24 mouse cellular contexts compared by ENCODE assay signal in genomic region chr7:132439916-132440315, GRCm38 (mm10).
DNase-seq lines count a peak whose midpoint lies in the region; ATAC-seq and TF ChIP-seq lines count a peak whose summit lies in the region.
"Had no signal": no experiment of that assay in that cellular context is flagged by ENCODE, and none has a peak within 500 bp of the region (broad histone marks: within the 10 kb centered on the region; RNA-seq: fewer than 3 reads in every experiment).

No protein-coding gene starts in this region.

- no peaks in the 10 kb centered on the region for H3K36me3 ChIP-seq in heart, embryonic 13.5 days
- H3K36me3 ChIP-seq: embryonic facial prominence, embryonic 13.5 days; embryonic facial prominence, embryonic 15.5 days; forebrain, embryonic 10.5 days; forebrain, embryonic 12.5 days had no signal

- no peak overlapping the region for H3K9ac ChIP-seq in heart, embryonic 13.5 days
- H3K9ac ChIP-seq: embryonic facial prominence, embryonic 13.5 days; embryonic facial prominence, embryonic 15.5 days; forebrain, embryonic 12.5 days had no signal

- 61% methylated on average over 6 of the region's 6 CpGs for WGBS in heart, embryonic 13.5 days

- no peak overlapping the region for H3K4me2 ChIP-seq in heart, embryonic 13.5 days
- H3K4me2 ChIP-seq: embryonic facial prominence, embryonic 13.5 days; embryonic facial prominence, embryonic 15.5 days; forebrain, embryonic 12.5 days had no signal

- no peak overlapping the region for H3K4me3 ChIP-seq in gastrocnemius, adult 2 months
- H3K4me3 ChIP-seq in heart, embryonic 13.5 days: no peak overlapping the region
- H3K4me3 ChIP-seq: embryonic facial prominence, embryonic 13.5 days; embryonic facial prominence, embryonic 15.5 days; erythroblast, embryonic 14.5 days; forebrain, embryonic 10.5 days; forebrain, embryonic 12.5 days had no signal

- H3K27me3 ChIP-seq in heart, embryonic 13.5 days (replicated peaks): 0 out of 2 replicates have a peak, but pooled peaks cover 3% of the 10 kb centered on the region
- H3K27me3 ChIP-seq: embryonic facial prominence, embryonic 13.5 days; embryonic facial prominence, embryonic 15.5 days; forebrain, embryonic 12.5 days had no signal

- no peak for ATAC-seq in heart, embryonic 13.5 days (ENCODE audit: extremely low read depth, insufficient number of reproducible peaks, low FRiP score, low TSS enrichment)
- ATAC-seq: forebrain, embryonic 14.5 days had no signal

- no peak for TF ChIP-seq CTCF in gastrocnemius, adult 2 months (IDR thresholded peaks at IDR 0.05)

- peaks cover 24% of the 10 kb centered on the region for H3K4me1 ChIP-seq in heart, embryonic 13.5 days

- peak overlapping the region; percentile 77 for H3K27ac ChIP-seq in gastrocnemius, adult 2 months
- H3K27ac ChIP-seq in heart, embryonic 13.5 days (replicated peaks): peak overlapping the region; percentile 54; the same call in 1 of the 2 replicates
- H3K27ac ChIP-seq: embryonic facial prominence, embryonic 13.5 days; embryonic facial prominence, embryonic 15.5 days; forebrain, embryonic 10.5 days; forebrain, embryonic 12.5 days had no signal

- intact Hi-C loops in gastrocnemius, adult 2 months (cut with DNase I): no loop called here
- intact Hi-C loops in gastrocnemius, postnatal 36 days (cut with DNase I): no loop called here
- intact Hi-C loops in heart, postnatal 25 days (cut with DNase I): no loop called here
- intact Hi-C loops in heart, postnatal 36 days (cut with DNase I): no loop called here
- intact Hi-C loops in left cerebral cortex, postnatal 25 days (cut with DNase I): no loop called here

- DNase-seq in gastrocnemius, adult 2 months: peak; percentile 53
- no peak for DNase-seq in gastrocnemius, postnatal 36 days
- DNase-seq in heart, adult 8-10 months (ENCODE audit: low spot score): peak; percentile 8
- no peak for DNase-seq in heart, postnatal 25 days (ENCODE audit: low spot score)
- DNase-seq in heart, postnatal 36 days: no peak
- DNase-seq in skeletal muscle tissue, adult 2 months (ENCODE audit: low read depth, low spot score): peak; percentile 51
- DNase-seq in left cerebral cortex, postnatal 25 days (ENCODE audit: low spot score in 2 of 2): no peak
- DNase-seq: adrenal gland, adult 2 months; adrenal gland, postnatal 10 days; adrenal gland, postnatal 25 days; cerebellum, adult 11 months; cerebellum, adult 18-20 months; cerebellum, adult 8-10 months; cerebellum, adult 9-11 months; cerebellum, postnatal 14 days; cerebellum, postnatal 36 days; embryo, embryonic 11 days had no signal

- no peaks in the 10 kb centered on the region for H3K9me3 ChIP-seq in heart, embryonic 13.5 days
- H3K9me3 ChIP-seq: embryonic facial prominence, embryonic 13.5 days; embryonic facial prominence, embryonic 15.5 days; forebrain, embryonic 10.5 days; forebrain, embryonic 12.5 days had no signal

Comparison
In these comparisons a context has a peak if more than half of its experiments do, and no peak if none do; other contexts are left out.
1. DNase-seq: peak in gastrocnemius, adult 2 months (single experiment), heart, adult 8-10 months (single experiment) and skeletal muscle tissue, adult 2 months (single experiment); none in gastrocnemius, postnatal 36 days (0 of 2), heart, postnatal 25 days (single experiment), heart, postnatal 36 days (0 of 2) and left cerebral cortex, postnatal 25 days (0 of 2).